Mouse (Mus musculus) liver, postnatal 0 days (tissue): ENCODE data around the gene Atxn3. TPM values are rescaled to one million over a fixed set of nuclear protein-coding genes. Genes with fewer than 3 reads are reported as not detected.

ENCODE experiments used
- ATAC-seq: fragments of 200-750 bp; cut with Nextera tagmentation; 2 replicates; pipeline ENCODE4 v1.8.0; 2017; ENCODE audit warnings: mild to moderate bottlenecking, moderate library complexity
- DNase-seq: peaks from one replicate; pipeline ENCODE4 v3.0.0-alpha.2; 2016
- H3K27ac ChIP-seq: fragments of 300-500 bp; sonication (generic); 2 replicates; pipeline ENCODE4 v1.5.1; 2014; ENCODE audit warnings: antibody characterized with exemption, moderate library complexity, mild to moderate bottlenecking, low read depth
- H3K27me3 ChIP-seq: fragments of 300-500 bp; sonication (generic); 2 replicates; pipeline ENCODE4 v1.6.1; 2014; ENCODE audit warnings: low read length, control low read depth, mixed read lengths; ENCODE audit not compliant: insufficient read depth
- H3K36me3 ChIP-seq: fragments of 300-500 bp; sonication (generic); replicated peaks from 2 replicates; pipeline ENCODE4 v1.6.1; 2014; ENCODE audit warnings: mild to moderate bottlenecking, control low read depth, low read length, moderate library complexity, mixed read lengths; ENCODE audit not compliant: insufficient read depth
- H3K4me1 ChIP-seq: fragments of 300-500 bp; sonication (generic); 2 replicates; pipeline ENCODE4 v1.6.1; 2014; ENCODE audit warnings: antibody characterized with exemption, mild to moderate bottlenecking, control low read depth; ENCODE audit not compliant: insufficient read depth
- H3K4me2 ChIP-seq: fragments of 300-500 bp; sonication (generic); 2 replicates; pipeline ENCODE4 v1.6.1; 2014; ENCODE audit warnings: low read depth, mild to moderate bottlenecking, low read length, moderate library complexity, mixed read lengths
- H3K4me3 ChIP-seq: fragments of 300-500 bp; sonication (generic); 2 replicates; pipeline ENCODE4 v1.5.1; 2014; ENCODE audit warnings: low read depth, low read length
- H3K9ac ChIP-seq: fragments of 300-500 bp; sonication (generic); replicated peaks from 2 replicates; pipeline ENCODE4 v1.6.1; 2014; ENCODE audit warnings: mild to moderate bottlenecking, moderate library complexity
- H3K9me3 ChIP-seq: fragments of 300-500 bp; sonication (generic); 2 replicates; pipeline ENCODE4 v1.6.1; 2016; ENCODE audit warnings: mild to moderate bottlenecking, control low read depth, low read length, mixed read lengths
- CTCF ChIP-seq: sonication (generic); IDR thresholded peaks from 2 replicates; pipeline ENCODE4 v1.5.1; 2016; ENCODE audit warnings: antibody characterized with exemption, low read depth
- EP300 ChIP-seq: IDR thresholded peaks from 2 replicates; pipeline ENCODE4 v1.6.1; 2016; ENCODE audit warnings: antibody characterized with exemption, low read depth, mild to moderate bottlenecking
- WGBS: fragments of 180-500 bp; shearing (Covaris S2); extraction: QIAGEN DNeasy Blood & Tissue Kit; methylation state at CpG from one replicate; pipeline ENCODE4 v1.1.7; 2014; ENCODE audit not compliant: insufficient replicate concordance; 5-methylcytosine and 5-hydroxymethylcytosine counted together
- polyA plus RNA-seq: library from polyadenylated mRNA; unstranded; fragments of >200 nt; fragmentation: Nextera tagmentation; extraction: Ambion mirVana; gene quantifications from 2 replicates; pipeline ENCODE4 v1.2.1, GENCODE M21; 2015

The Atxn3 gene
- polyA plus RNA-seq, 1 experiment from 2014 or later: 7.6 TPM

GRCm38 (mm10) chr12:101977404-101977915 lies 19.4 kb upstream of the Atxn3 start:
- no peak overlapping the region for H3K9ac ChIP-seq
- 75% methylated on average over 10 of the region's 10 CpGs for WGBS

GRCm38 (mm10) chr12:101976651-101977403 lies 18.8 kb upstream of the Atxn3 start:
- H3K4me1 ChIP-seq: peaks cover 39% of the 10 kb centered on the region
- 15% methylated on average over 13 of the region's 13 CpGs for WGBS
- peak overlapping the region; percentile 99 for H3K4me3 ChIP-seq
- H3K9me3 ChIP-seq: no peaks in the 10 kb centered on the region
- DNase-seq (no peak), ATAC-seq (no peak)
- H3K27me3 ChIP-seq: no peaks in the 10 kb centered on the region
- no peaks in the 10 kb centered on the region; the same call in 1 of the 2 replicates for H3K36me3 ChIP-seq
- TF ChIP-seq EP300: no peak
- no peak for TF ChIP-seq CTCF
- peak overlapping the region; percentile 79 for H3K4me2 ChIP-seq
- H3K9ac ChIP-seq: peak overlapping the region; percentile 99
- peak overlapping the region; percentile 99 for H3K27ac ChIP-seq

More at GRCm38 (mm10) chr12:101977404-101977915, 19.4 kb upstream of the Atxn3 start:
- ATAC-seq (no peak), DNase-seq (no peak)
- H3K4me3 ChIP-seq: peak overlapping the region; percentile 99
- H3K4me1 ChIP-seq: peaks cover 39% of the 10 kb centered on the region
- no peaks in the 10 kb centered on the region for H3K9me3 ChIP-seq
- H3K27me3 ChIP-seq: no peaks in the 10 kb centered on the region
- 0 out of 2 replicates have a peak, but pooled peaks cover under 1% of the 10 kb centered on the region for H3K36me3 ChIP-seq
- peak overlapping the region; percentile 73; the same call in 1 of the 2 replicates for H3K27ac ChIP-seq
- H3K4me2 ChIP-seq: peak overlapping the region; percentile 79
- TF ChIP-seq CTCF (no peak), EP300 (no peak)

DNA sequence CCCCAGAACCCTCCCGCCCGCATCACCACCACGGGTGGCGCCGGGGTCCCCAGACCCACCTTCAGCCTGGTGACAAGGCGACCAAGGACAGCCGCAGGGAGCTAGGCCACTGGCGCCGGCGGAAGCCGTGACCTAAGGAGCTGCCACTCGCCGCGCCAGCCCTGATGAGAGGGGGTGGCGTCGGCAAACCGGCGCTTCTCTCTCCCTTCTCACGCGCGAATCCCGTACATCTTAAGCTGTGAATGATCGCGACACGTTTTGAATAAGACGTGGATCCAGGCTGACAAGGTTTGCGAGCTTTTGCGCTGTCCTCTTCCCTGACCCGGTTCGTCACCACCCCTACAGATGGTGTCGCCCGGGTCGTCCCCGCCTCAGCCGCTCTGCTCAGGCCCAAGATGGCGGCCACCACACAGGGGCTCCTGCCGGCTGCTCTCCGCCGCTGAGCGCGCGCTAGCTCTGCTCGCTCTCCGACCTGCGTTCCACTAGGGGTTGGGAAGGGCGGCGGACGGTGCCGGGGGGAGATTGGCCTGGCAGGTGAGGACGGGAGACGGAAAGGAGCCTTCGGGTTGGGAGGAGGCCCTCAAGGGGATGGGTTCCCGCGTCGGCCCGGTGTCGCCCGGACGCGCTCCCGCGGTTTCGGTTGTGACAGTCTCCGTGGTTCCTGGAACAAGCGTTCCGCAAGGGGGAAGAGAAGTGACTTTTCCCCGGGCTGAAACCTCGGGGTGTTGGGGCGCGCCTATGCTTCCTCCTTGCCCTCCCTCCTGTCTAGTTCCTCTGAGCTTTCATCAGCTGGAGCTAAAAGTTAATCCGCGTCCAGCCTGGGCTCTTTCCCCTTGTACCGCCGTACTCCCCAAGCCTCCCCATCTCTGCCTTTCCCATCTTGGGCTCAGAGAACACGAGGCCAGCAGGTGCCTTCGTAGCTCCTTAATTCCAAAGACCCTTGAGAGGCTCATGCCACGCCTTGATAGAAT lies 17.8 kb upstream of the Atxn3 start, which contains the start of gene Cpsf2:
Gene Cpsf2, plus strand, starts transcription at position 388 of the 971 bp plus-strand sequence.
- DNase-seq (peak; percentile 88), ATAC-seq (peak; percentile 93)
- H3K4me3 ChIP-seq: peak within 1 kb of the TSS; percentile 99
- no peaks in the 10 kb centered on the region for H3K9me3 ChIP-seq
- H3K27ac ChIP-seq: peak within 1 kb of the TSS; percentile 99
- peak within 1 kb of the TSS; percentile 79 for H3K4me2 ChIP-seq
- no peaks in the 10 kb centered on the region; the same call in 1 of the 2 replicates for H3K36me3 ChIP-seq
- peaks cover 39% of the 10 kb centered on the region for H3K4me1 ChIP-seq
- peak within 1 kb of the TSS; percentile 99 for H3K9ac ChIP-seq
- TF ChIP-seq CTCF (no peak), EP300 (no peak; the same call in 1 of the 2 replicates)
- no peaks in the 10 kb centered on the region for H3K27me3 ChIP-seq
- WGBS: 1% methylated on average over 64 of the region's 77 CpGs

DNA sequence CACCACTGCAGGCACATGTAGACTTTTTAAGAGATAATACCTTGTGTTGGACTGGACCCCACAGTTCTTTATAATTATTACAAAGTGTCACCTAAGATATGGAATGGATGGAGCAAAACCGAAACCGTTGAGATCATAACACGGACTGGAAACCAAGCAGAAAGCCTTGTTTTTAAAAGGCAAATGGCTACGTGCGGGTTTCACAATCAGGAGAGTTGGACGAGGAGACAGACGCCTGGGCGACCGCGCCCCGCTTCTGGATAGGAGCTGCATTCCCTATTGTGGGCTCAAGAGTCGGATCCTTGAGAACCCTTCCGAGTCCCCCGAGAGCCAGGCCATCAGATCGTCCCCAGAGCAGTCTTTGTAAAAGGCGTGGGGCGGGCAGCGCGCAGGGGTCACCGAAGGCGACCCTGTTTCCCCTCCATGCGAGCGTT lies 17.1 kb upstream of the Atxn3 start:
- Histone ChIP-seq H3K36me3 (no peaks in the 10 kb centered on the region; the same call in 1 of the 2 replicates), H3K4me1 (peaks cover 36% of the 10 kb centered on the region), H3K27ac (peak overlapping the region; percentile 99), H3K4me3 (peak overlapping the region; percentile 99), H3K4me2 (peak overlapping the region; percentile 79), H3K9me3 (no peaks in the 10 kb centered on the region), H3K27me3 (no peaks in the 10 kb centered on the region), H3K9ac (peak overlapping the region; percentile 99)
- peak; percentile 33 for ATAC-seq
- WGBS: under 1% methylated on average over 22 of the region's 23 CpGs
- DNase-seq: no peak
- no peak for TF ChIP-seq CTCF
- TF ChIP-seq EP300: no peak

DNA sequence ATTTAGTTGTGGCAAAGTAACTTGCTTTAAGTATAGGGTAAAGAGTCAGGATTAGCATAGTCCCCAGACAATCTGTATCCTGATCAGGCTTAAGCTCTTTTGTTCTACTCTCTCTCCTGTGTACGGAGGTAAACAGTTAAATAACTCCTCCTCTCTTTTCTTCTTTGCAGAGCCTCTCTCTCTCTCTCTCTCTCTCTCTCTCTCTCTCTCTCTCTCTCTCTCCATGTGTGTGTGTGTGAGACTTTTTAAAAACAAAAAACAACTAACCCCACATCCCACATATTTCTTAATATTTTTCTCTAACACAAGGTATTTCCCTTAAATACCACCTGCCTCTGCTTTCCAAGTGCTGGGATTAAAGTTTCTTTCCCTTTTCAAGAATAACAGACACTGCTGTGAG lies 16.5 kb upstream of the Atxn3 start:
- H3K27ac ChIP-seq: peak overlapping the region; percentile 99
- H3K9ac ChIP-seq: peak overlapping the region; percentile 99
- H3K4me3 ChIP-seq: peak overlapping the region; percentile 99
- DNase-seq (no peak), ATAC-seq (no peak)
- H3K27me3 ChIP-seq: no peaks in the 10 kb centered on the region
- peaks cover 30% of the 10 kb centered on the region for H3K4me1 ChIP-seq
- H3K36me3 ChIP-seq: peaks cover under 1% of the 10 kb centered on the region
- peak overlapping the region; percentile 79 for H3K4me2 ChIP-seq
- WGBS: 5% methylated on average over 1 of the region's 1 CpGs
- no peaks in the 10 kb centered on the region for H3K9me3 ChIP-seq
- no peak for TF ChIP-seq EP300
- TF ChIP-seq CTCF: no peak
